Mouse (Mus musculus) adrenal gland, adult (tissue): Measurements from ENCODE around the gene Ptpre.

Source experiments
- DNase-seq, 2 experiments: peaks; one replicate each; pipeline ENCODE4 v3.0.0; 2022 to 2023; ENCODE audit warnings: low spot score in 1 of 2; ENCODE audit not compliant: inconsistent age in 2 of 2

Ptpre gene

DNA sequence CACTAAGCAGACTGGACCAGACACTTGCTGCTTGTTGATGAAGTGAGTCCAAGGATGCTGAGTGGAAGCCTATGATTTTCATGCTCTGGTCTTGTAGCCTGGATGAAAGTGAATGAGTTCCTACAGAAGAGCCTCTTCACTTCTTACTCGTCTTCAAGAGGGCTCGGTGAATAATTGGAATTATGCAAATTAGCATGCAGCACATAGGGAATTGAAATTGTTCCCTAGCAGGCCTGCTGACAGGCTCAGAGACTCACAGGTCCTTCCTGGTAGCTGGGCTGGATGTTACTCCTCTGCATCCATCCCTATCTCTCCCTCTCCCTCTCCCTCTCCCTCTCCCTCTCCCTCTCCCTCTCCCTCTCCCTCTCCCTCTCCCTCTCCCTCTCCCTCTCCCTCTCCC is 102.1 kb downstream of the Ptpre start:
- DNase-seq, result no peak

DNA sequence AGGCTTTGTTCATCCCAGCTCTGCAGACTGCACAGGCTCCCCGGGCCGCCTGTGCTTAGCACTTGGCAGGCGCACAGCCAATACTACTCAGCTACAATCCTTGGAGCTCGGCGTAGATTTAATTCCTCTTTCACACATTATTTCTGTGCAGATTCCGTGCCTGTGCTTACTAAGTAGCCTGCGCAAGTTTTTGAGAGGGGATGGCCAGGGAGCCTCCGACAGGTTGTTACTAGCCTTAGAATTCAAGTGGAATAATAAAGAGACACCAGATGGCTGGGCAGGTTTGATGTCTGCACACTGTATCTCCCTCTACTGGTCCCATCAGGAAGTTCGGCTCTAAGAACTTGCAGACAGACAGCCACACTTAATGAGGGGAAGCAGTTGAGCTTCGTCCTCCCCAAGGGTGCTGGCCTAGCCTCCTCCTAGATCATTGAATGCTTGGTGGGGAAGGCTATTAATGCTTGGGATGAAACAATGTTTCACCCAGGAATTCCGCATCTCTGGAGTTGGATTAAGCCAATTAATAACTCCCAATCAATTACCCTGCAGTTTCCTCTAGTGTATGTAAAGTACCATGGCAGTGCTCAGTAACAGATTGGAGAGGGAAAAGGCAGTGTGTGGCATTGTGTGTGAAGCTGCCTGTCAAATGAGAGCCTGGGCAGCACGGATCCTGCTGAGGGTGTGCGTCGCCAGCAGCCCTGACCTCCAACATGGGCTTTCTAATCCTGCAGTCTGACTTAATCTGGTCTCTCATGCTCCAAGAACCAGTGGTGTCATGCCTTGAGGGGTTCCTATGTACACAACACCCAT is 104.6 kb downstream of the Ptpre start:
- DNase-seq, result peak in 1 of 2 experiments; percentile 52

DNA sequence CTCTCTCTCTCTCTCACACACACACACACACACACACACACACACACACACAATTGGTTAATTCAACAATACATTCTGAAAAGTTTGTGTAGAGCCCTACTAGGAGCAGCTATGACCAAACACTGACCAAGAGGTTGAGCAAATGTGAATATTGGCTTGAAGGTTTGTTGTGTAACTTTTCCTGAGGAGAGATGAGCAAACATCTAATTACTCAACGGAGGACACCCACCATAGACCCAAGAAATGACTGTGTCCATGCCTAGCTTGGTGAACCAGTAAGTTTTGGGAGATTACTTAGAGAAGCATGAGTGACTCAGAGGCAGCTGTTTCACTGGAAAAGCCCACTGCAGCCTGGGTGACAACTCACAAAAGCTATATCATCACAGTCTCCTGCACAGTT is 107.2 kb downstream of the Ptpre start:
- DNase-seq, result no peak

DNA sequence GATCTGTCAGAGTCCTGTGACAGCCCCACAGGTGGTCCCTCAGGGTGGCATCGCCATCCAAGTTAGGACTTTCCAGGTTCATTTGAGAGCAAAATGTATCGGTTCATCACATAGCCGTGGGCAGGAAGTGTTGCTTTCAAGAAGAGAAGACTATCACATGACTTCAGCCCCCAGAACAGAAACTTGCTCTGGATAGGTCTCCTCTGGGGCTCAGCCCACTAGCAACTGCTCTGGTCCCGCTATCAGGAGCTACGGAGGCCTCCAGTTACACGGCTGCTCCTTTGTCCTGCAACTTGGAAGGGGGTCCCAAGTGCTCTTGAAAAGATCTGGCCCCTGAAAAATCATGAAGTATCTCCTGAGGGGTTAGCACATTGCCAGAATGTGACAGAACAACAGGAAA is 109.7 kb downstream of the Ptpre start:
- DNase-seq, result no peak

DNA sequence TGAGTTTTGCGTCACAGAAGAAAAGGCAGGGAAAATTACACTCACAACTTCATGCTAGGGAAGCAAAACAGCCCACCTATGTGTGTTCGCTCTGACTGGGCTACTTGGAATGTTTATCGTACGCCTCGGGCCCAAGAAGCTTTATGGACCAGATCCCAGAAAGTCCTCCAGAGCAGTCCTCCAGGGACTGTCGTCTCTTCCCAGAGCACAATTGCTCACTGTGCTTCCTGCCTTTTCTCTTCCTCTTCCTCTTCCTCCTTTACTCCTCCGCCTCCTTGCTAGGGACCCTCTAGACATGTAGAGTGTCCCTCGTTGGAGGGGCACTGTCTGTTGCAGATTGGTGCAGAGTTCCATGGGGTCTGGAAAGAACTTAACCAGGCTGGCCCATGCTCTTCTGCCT is 111.5 kb downstream of the Ptpre start:
- no peak for DNase-seq

DNA sequence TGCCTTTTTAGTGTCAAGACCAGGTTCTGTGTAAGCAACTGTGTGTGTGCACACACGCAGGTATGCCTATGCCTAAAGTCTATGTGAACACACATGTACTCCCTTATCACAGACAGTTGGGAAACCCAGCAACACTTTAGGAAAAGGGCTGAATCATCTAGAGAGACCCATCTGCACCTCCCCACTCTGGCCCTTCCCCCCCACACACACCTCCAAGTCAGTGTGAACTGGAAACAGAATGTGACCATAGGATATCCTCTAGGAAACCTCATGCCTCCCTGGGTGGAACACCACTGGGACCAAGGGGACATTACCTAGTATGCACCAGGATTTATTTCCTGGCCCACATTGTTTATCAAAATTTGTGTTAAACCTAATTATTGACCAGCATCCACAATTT is 112.0 kb downstream of the Ptpre start:
- DNase-seq, result no peak

DNA sequence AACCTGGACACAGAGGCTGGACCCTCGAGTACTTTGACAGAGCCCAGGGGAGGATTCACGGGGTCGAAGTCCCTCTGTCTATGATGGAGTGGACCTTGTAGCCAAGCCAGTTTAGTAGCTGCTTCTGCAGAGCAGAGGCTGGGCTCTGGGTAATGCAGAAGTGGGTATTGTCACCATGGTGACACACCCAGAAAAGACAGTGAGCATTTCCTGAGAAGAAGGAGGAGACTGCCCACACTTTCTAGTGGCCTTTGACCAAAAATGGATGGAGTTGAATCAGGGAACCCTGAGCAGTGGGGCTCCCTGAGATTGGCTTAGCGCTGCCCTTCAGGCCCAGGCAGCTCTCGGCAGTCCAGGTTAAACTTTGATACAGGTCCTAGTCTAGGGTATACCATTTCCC is 112.8 kb downstream of the Ptpre start:
- no peak for DNase-seq

DNA sequence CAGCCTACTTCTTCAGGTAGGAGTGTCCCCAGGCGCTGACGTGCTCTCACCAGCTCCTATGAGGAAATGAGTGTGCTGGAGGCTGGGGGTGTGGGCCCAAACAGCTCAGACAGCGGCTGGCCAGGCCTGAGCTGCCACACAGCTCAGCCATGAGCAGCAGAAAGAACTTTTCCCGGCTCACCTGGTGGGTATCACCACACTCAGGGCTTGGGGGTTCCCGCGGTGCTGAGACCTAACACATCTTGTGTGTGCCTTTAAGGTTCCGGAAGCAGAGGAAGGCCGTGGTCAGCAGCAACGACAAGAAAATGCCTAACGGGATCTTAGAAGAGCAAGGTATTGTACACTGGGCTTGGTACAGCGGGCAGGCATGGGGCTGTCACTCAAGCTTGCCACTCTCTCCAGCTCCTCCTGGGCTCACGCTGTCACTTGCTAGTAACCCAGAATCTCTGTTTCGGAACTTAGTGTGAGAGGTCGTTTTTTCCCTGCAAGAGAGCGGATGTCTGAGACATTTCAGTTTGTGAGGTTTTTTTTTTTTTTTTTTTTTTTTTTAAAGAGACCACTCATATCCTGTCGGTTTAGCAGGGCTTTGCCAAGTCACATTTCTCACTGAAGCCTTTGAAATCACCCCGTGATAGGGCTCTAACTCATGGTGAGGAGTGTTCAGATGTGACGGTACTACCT is 114.7 kb downstream of the Ptpre start:
- peak in 1 of 2 experiments; percentile 46 for DNase-seq

DNA sequence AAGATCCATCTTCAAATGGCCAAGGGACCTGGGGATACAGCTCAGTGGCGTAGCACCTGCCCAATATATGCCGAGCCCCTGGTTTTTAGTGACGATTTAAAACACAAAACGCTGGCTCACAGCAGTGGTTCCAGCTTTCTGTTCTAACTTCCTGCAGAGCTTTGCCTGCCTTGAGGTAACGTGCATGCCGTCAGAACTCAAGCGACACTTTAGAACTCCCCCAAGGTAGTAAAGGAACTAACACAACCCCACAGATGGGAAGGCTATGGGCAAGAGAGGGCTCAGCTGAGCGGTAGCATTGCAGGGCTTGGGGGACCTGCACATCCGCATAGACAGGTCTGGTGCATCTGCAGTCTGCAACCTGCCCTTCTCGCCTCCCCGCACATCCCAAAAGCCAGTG is 115.5 kb downstream of the Ptpre start:
- DNase-seq, result no peak

DNA sequence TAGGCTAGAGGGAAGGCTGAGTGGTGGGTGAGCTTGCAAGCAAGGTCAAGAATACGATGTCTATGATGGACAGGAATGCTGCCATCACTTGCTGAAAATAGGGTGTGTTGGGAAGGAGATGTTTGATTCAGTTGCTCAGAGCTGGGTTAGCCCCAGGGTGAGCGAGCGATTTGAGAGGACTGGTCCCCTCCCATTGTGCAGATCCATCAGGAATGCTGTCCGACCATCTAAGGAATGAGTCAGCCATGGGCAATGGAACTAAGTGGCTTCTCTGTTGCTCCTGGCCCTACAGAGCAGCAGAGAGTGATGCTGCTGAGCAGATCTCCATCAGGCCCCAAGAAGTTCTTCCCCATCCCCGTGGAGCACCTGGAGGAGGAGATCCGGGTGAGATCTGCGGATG is 116.3 kb downstream of the Ptpre start:
- DNase-seq, result no peak

DNA sequence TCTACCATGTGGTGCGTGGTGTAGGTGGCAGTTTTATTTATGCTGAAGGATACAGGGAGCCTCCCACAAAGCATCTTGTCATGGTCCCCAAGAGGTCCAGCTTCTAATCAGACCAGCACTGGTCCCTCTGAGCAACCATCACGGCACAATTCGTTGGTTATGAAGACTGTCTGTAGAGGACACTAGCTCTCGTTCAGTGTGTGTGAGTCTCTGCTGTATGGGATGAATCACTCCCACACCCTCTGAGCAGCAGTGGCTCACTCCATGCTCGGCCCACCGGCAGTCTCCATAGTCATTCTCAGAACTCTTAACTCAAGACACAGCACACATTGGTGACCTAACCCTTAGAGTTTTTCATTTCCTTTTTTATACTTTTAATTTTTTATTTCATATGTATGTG is 117.0 kb downstream of the Ptpre start:
- DNase-seq, result no peak

DNA sequence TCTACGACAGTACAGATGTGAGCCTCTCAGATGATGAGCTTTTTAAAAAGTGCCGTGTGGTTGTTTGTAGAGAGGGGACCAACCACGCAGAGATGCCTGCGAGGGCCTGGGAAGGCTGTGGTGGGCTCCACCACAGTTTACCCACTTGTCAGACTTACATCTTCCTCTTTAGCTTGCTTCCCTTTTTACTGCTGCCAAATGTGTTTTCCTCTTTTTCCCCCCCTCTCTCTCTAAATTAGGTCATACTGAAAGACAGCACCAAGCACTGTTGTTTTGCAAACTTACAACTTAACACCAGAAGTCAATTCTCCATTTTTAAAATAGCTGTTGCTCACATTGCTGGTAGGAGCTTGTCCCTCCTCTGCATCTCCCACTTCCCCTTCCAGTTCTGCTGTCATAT is 117.8 kb downstream of the Ptpre start:
- no peak for DNase-seq

DNA sequence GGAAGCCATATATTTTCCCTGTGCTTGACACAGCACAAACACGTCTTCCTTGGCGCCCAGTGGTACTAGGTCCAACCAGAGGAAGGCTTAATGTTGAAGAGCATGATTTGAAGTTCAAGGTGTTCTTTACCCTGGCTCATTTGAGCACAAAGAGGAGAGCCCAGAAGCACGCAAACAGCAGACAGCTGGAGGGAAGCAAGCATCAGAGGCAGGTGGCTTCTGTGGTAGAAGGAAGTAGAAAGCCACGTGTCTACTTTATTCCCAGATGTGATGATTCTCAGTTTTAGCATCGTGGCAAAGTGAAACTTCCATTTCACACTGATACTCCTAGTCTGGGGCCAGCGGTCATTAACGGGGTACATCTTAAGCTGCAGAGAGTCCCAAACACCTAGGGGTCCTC is 120.9 kb downstream of the Ptpre start:
- DNase-seq, result no peak

DNA sequence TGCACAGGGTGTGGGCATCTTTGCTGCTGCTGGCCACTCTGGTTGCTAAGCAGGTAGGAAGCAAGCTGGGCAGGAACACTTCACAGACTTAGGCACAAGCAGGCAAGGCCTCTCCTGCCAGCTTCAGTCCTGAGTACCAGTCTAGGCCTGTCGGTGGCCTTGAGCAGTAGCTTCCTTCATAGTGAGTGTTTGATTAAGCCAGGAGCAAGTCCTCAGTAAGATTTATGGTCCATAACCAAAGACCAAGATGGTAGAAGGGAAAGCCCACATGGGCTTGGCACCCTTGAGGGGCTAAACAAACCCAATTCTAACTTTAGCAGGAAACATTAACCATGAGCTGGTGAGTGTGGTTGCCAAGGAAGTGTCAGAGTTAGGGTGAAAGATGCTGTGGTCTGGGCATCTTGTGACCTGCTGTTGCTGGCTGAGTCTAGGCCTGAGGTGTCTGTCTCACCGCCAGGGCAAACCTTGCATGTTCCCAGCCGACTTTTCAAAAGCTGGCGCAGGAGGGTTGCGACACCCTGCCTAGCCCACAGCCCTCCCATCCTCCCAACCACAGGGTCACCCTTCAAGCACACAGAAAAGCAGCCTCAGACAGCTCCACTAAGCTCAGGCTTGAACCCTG is 122.1 kb downstream of the Ptpre start:
- no peak for DNase-seq

DNA sequence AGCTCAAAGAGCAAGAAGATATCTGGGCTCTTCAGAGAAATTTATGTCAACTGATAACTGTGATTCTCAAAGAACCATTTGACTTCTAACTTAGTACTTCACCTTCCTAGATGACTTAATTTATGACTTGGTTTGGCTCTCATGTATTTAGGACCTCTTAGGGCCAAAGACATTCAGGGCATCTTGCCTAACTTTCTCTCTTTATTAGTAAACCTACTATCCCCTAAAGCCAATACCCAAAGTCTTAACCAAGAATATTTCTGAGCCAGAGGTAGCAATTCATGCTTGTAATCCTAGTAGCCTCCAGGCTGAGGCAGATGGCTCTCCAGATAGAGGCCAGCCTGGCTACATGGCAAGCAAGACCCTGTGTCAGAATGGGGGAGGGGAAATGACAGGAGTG is 123.0 kb downstream of the Ptpre start:
- DNase-seq, result no peak

DNA sequence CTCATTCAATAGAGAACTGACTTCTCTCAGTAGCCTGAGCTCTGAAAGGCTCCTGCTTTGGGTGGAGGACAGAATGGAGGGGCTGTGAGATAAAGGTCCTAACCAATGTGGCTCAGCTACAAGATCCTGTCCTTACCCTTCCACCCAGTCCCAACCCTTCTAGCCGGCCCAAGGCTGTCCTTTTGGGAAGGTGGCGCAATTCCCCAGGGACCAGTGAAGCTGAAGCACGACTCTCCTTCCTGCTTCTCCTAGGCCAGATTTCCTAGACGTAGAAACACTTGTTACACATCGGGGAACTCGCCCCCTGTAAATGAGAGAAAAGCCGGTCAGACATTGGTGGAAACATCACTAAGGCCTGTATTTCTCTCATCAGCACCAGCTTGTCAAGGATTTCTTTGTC is 126.9 kb downstream of the Ptpre start:
- no peak for DNase-seq

DNA sequence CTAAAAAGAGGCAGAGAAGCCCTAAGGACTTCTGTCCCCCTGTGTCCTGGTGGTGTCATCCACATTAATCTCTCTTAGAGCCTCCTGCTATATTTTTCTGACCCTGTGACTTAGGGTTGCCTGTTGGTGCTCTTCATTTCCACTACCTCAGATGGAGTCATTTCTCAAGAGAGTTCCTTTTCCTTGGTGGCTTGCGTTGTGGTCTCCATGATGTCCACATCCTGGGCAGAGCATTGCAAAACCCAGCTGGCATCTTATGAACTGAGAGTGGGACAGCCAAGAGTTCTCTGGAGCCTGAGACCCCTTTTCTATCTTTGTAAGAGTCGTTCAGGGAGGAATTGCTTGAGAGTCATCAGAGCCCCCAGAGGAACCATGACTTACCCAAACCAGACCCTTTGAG is 129.0 kb downstream of the Ptpre start:
- no peak for DNase-seq

DNA sequence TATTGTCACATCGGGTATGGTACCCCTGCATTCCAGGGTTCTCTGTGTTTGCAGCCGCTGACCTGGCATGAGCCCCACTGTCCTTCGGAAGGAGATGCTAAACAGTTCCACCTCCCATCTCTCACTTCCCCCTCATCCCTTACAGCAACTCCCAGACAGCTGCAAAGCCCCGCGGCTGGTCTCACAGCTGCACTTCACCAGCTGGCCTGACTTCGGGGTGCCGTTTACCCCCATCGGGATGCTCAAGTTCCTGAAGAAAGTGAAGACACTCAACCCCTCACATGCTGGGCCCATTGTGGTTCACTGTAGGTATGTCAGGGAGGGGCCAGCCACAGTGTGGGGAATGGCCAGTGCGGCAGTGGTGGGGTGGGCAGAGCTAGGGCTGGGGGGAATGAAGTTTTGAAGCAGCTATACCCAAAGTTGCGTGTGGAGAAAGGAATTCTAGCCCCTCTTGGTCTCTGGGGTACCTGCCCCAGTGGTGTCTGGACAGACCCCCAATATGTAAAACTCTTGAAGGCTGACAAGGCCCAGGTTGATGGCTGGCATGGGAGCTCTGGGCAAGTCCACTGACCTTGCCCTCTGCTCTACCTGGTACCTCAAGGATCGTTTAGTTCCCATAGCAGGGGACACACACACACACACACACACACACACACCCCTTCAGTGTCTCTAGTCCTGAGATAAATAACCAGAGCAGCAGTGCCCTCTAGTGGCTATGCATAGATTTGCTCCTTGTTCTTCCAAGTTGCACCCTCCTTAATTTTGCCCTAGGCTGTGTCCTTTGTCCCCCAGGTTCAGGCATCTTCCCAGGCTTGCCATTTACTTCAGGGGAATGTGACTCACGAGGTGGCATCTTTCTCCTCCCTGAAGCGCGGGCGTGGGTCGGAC is 131.8 kb downstream of the Ptpre start:
- peak; percentile 39 to 79 for DNase-seq

DNA sequence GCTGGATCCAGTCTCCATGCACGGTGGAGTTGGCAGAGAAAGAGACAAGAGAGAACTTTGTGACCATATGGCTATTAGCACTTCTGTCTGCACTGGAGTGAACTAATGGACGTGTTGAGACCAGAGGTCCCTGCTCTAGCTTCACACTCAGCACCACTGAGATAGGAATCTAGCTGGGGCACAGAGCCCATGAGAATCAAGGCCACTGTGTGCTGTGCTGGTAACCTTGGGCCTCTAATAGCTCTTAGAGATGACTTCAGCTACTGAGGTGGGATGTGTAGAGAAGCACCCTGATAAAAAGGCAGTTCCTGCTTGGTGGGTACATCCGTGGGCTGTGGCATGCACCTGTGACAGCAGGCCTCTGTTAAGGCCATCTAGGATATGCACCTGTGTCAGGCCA is 136.3 kb downstream of the Ptpre start:
- peak; percentile 53 to 68 for DNase-seq

DNA sequence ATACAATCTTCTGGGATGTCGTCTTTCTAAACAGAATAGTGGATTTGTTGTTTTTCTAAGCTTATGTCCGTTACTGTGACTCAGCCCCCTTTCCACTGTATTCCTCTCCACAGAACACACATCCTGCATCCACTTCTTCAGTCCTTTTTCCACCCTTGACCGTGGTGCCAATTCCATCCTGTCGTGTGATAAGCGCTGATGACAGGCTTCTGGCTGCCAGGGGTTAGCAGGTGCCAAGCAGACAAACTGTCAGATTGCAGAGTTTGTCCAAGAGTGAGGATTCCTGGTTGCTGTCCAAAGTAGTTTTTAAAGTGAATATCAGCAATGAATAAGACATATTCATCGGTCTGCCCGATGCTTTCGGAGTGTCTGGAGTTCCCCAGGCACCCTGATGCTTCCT is 139.4 kb downstream of the Ptpre start:
- no peak for DNase-seq

DNA sequence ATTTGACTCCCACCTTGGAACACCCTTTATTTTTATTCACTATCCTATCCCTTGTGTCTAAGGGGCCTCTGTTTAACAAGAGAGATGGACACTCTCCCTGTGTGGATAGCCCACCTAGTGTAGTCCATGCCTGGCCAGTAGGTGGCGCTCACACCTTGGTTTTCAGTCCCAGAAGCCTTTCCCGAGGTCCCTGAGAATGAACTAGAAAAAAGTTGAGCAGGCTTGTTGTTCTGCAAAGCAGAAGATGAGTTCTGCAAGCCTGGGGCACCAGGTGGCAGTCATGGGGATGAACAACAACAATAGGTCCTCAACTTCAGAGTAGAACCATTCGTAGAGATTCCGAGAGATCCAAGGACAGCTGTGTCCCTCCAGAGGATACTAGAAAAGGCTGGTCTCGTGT is 143.1 kb downstream of the Ptpre start:
- DNase-seq, result peak in 1 of 2 experiments; percentile 62
